Mouse (Mus musculus) leukemia stem cell, adult 10-12 weeks (primary cell): ENCODE data around the gene Olfr1344. TPM values are rescaled to one million over a fixed set of nuclear protein-coding genes. Genes with fewer than 3 reads are reported as not detected.

Experiments
- polyA plus RNA-seq: library from polyadenylated mRNA; stranded (reverse); fragments of >175 nt; gene quantifications from 2 replicates; pipeline ENCODE4 v1.2.3, GENCODE M21; 2012; ENCODE audit warnings: low replicate concordance

Gene Olfr1344
- polyA plus RNA-seq, result 0.17 TPM in 1 of 2 replicates, not detected in the other

DNA sequence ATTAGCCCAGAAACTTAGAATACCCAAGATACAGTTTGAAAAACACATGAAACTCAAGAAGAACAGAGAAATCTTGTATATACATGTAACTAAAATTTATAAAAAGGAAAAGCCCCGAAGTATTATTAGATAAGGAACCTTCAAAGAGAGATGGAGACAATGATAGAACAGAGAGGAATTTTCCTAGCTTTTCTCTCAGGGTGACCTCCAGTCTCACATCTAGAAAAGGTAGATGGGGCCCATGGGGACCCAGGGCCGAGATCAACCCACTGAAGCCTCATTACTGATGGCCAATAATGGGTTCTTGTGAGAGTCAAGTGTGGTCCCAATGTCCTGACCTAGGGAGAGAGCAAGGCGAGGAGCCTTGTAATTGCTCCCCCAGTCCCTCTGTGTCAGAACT lies at the start of gene Olfr1344:
Olfr1344 (plus strand) TSS at position 301 of the 400 bp plus-strand sequence.

DNA sequence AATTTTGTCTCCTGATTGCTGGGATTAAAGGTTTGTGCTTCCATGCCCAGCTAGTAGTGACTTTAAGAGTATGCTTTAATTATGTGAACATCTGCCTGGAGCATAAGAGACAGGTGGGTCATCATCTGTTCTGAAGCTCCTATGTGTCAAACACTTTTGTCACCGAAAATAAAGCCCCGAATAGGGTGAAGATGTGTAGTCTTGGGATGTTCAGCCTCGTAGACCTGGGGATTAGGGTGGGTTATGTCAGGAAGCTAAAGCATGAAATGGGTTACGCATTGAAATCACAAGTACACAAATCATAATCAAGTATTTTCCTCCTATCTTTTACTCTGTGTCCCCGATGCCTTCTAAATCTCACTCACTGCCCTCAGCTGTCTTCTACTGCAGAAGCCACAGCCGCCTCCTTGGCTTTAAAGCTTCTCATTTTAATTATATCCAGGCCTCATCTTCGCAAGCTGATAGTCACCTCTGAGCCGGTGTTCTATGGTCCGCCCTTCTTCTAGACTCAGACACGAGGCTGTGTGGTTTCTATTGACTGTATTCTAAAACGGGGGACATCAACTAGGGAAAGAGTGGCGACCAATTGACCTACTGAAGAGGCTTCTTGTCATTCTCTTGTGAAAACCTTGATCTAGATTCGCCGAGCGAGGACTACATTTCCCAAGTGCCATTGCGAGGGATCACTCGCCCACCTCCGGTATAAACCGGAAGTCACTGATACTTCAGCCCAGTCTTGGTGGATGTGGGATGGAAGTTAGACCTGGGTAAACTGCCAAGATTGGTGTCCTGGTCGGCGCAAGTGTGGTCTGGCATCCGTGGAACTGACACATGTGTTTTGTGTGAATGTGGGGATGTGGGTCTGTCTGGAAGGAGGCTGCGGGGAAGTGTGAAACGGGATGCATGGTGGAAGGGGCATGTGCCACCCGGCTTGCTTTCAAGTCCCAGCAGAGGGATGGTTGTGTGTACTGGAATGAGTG lies 40.2 kb upstream of the Olfr1344 start, which contains the start of gene Smim17:
Smim17 (plus strand) TSS at position 720 of the 980 bp plus-strand sequence.

DNA sequence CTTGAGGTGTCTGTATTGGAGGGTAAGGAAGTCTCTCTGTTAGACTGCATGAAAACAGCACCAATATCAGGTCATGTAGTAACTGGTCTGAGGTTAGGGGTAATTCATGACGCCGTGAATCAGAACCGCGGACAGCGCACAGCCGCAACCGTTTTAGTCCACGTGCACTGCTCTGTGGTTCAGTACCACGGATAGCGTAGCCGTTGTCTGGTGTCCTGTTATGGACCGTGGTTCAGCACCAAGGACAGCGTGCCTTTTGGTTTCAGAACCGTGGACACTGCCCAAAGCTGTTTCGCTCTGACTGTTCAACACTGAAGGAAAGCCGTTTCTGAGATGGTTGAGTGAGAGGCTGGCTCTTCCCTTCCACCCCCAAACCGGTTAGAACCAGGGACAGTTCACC lies 28.4 kb upstream of the Olfr1344 start, which contains the start of gene Gm20715:
Gm20715 (plus strand) TSS at position 235 of the 400 bp plus-strand sequence.

DNA sequence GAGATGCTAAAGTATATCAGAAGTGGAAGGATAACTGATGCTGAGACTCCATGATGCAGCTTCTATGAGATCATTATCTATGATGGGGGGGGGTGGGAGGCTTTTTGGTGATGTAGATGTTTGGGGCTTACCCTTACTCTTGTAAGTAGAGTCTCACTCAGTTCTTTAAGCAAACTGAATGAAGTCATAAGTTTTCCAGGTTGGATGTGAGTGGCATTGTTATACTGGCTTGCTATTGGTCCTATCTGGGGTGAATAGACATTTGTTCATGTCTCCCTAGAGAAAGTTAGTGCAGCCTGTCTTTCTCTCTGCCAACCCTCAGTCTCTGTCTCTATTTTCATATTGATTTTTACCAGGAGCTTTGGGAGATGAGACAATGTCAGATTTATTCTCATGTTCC lies 17.4 kb downstream of the Olfr1344 start, which contains the start of gene Olfr1336:
Olfr1336 (plus strand) TSS at position 301 of the 400 bp plus-strand sequence.

DNA sequence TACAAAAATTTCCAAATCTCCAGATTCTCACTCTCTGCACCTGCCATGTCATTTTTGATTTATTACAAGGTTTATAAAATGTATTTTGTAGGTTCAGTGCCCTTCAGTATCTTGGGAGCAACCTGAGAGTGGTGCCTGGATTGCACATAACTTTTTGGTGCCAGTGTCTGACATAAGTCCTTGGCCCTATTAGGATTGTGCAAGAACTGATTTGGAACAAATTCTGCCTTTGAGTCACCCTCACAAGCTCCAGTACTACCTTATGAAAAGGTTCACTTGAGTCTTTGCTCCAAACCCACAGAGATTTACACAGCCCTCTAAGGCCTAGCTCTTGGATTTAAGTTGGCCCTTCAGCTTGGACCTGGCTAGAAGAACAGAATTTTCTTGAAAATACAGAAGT lies 28.5 kb downstream of the Olfr1344 start, which contains the start of gene Olfr1346:
Olfr1346 (plus strand) TSS at position 151 of the 400 bp plus-strand sequence.

DNA sequence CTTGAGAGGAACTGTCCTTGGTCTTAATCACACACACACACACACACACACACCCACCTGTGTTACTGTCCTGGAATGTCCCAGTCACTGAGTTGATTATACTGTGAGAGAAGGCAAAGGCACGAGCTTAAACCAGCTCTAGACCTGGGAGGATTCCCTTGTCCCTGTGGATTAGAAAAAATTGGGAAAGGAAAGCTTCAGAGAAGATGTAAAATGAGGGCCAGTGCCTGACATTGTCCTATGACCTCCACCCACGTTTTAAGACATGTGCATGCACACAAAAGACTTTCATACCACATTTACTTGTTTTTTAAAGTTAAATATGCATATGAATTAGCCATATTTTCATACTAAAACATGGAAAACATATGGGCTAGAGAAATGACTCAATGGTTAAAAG lies 48.4 kb downstream of the Olfr1344 start, which contains the start of gene Olfr5:
Olfr5 (minus strand) TSS at position 101 of the 400 bp plus-strand sequence.

Other genes starting within 250 kb of the Olfr1344 start
- gene Galp, start 241.6 kb upstream of the Olfr1344 start, polyA plus RNA-seq, result not detected in 2 replicates
- not detected in 2 replicates for gene Zscan5b, start 216.4 kb upstream of the Olfr1344 start, polyA plus RNA-seq
- not detected in 2 replicates for gene Epp13, start 186.0 kb upstream of the Olfr1344 start, polyA plus RNA-seq
- gene Zfp667, start 152.1 kb upstream of the Olfr1344 start, polyA plus RNA-seq, result 0.45 and 0.68 TPM in 2 replicates
- 0.68 and 3.8 TPM in 2 replicates for gene Zfp583, start 107.4 kb upstream of the Olfr1344 start, polyA plus RNA-seq
- not detected in 2 replicates for gene Gm3854, start 94.9 kb upstream of the Olfr1344 start, polyA plus RNA-seq
- gene Zfp78, start 75.4 kb upstream of the Olfr1344 start, polyA plus RNA-seq, result 0.30 TPM in 1 of 2 replicates, not detected in the other
- gene Zfp28, start 55.4 kb upstream of the Olfr1344 start, polyA plus RNA-seq, result 0.40 and 0.44 TPM in 2 replicates
- gene Smim17, start 40.0 kb upstream of the Olfr1344 start, polyA plus RNA-seq, result not detected in 2 replicates
- gene Gm20715, start 28.4 kb upstream of the Olfr1344 start, polyA plus RNA-seq, result not detected in 2 replicates
- not detected in 2 replicates for gene Olfr1336, start 17.5 kb downstream of the Olfr1344 start, polyA plus RNA-seq
- gene Olfr1346, start 28.4 kb downstream of the Olfr1344 start, polyA plus RNA-seq, result 0.06 TPM in 1 of 2 replicates, not detected in the other
- not detected in 2 replicates for gene Olfr5, start 48.3 kb downstream of the Olfr1344 start, polyA plus RNA-seq
- gene Olfr1347, start 61.1 kb downstream of the Olfr1344 start, polyA plus RNA-seq, result not detected in 2 replicates
- gene Olfr1348, start 70.1 kb downstream of the Olfr1344 start, polyA plus RNA-seq, result not detected in 2 replicates
- 0.14 and 0.42 TPM in 2 replicates for gene Olfr1349, start 84.3 kb downstream of the Olfr1344 start, polyA plus RNA-seq
- gene Olfr1350, start 126.2 kb downstream of the Olfr1344 start, polyA plus RNA-seq, result not detected in 2 replicates